Mouse (Mus musculus) B cell, adult 67 days (primary cell): ENCODE data around the gene Dcaf11. TPM values are rescaled to one million over a fixed set of nuclear protein-coding genes. Genes with fewer than 3 reads are reported as not detected.

Experiments
- total RNA-seq, 2 experiments: library from RNA; stranded (reverse); gene quantifications; 4 replicates each; pipeline ENCODE4 v1.2.4; 2023

Dcaf11 gene
- 10 to 100 TPM; 86.0 to 92.9 TPM for total RNA-seq

DNA sequence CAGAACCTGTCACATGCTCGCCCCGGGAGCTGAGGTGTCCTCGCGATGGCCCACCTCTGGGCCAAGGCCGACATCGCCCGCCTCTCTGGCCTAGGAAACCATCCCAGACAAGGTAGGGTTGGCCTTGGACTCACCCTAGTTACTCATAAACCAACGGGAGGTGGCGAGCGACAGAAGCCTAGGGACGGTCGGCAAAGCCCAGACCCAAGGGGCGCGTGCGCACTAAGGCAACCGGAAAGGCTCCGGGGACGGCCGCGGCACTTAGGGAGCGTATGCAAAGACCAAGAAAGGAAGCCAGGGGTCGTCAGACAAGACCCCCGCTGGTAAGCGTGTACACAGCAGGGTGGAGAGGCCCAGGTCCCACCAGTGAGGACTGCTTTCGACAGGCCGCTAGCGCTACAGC, at the start of gene Dcaf11:
Dcaf11 (plus strand) TSS at position 208 of the 403 bp plus-strand sequence.

DNA sequence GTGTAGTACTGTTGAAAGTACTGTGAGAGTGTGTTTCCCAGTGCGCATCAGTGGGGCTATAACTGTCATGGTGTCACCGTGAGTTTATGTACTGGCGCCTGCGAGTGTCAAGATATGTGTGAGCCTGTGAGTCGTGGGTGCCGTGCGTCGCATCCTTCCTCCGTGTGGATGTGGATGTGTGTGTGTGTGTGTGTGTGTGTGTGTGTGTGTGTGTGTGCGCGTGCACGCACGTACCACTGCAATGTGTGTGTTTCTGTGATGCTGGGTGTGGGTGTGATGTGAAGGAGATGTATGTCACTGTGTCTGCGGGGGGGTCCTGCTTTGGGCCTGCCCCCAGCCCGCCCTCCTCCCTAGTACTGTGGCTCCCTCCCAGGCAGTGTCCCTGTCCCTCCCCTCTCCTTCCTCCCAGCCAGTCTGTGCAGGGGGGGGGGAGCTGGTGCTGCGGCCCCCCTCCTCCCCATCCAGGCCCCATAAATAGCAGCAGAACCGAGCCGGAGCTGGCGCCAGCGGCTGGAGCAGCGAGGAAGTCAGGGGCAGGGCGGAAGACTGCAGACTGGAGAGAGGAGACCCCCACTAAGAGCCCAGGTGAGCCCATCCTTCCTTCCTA, 49.6 kb upstream of the Dcaf11 start, which contains the start of gene Cpne6:
Cpne6 (plus strand) TSS at position 321 of the 607 bp plus-strand sequence.

GRCm38 (mm10) chr14:55524785-55525184, 35.0 kb upstream of the Dcaf11 start, which contains the start of gene Nrl:
TSS of gene Nrl (minus strand) at chr14:55524981.

GRCm38 (mm10) chr14:55540067-55540786, 19.6 kb upstream of the Dcaf11 start, which contains the start of gene Pck2:
TSS of gene Pck2 (plus strand) at chr14:55540266.

DNA sequence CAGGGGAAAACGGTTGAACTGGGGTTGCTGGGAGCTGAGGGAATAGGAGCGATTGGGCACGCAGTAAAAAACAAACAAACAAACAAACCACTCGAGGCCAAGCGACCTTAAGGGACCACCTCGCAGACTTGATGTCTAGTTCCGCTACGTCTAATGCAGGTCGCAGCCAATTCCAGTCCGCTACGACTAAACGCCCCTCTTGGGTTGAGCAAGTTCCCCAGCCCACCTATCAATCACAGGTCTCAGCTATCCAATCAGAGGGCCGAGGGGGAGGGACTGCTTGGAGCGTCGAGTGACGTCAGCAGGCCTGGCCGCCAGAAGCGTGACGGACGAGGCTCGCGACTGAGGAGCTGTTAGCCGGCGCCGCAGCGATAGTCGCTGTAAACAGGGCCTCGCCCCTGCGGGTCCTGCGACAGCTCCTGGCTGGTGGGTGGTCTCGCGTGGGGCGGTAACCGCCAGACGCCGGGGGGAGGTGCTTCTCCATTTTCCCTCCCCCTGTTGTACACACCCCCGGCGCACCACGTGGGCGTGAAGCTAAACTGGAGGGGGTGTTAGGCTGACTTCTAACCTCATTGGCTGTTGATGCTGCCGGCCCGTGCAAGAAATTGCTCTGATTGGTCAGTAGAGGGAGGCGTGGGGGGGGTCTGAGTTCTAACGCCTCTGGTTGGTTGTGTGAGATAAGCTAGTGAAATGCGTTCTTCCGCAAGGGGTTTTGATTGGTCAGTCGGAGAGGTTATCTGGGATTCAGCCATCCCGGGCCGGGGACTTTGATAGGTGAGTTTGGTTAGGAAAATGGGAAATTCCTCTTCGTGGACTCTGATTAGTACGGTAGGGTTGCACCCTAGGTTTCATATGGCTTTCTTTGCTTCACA, 632 bp downstream of the Dcaf11 start, which contains the start of gene A730061H03Rik:
A730061H03Rik (minus strand) TSS at position 205 of the 872 bp plus-strand sequence.

GRCm38 (mm10) chr14:55575302-55575701, 15.5 kb downstream of the Dcaf11 start, which contains the start of gene Fitm1:
TSS of gene Fitm1 (plus strand) at chr14:55575617.

DNA sequence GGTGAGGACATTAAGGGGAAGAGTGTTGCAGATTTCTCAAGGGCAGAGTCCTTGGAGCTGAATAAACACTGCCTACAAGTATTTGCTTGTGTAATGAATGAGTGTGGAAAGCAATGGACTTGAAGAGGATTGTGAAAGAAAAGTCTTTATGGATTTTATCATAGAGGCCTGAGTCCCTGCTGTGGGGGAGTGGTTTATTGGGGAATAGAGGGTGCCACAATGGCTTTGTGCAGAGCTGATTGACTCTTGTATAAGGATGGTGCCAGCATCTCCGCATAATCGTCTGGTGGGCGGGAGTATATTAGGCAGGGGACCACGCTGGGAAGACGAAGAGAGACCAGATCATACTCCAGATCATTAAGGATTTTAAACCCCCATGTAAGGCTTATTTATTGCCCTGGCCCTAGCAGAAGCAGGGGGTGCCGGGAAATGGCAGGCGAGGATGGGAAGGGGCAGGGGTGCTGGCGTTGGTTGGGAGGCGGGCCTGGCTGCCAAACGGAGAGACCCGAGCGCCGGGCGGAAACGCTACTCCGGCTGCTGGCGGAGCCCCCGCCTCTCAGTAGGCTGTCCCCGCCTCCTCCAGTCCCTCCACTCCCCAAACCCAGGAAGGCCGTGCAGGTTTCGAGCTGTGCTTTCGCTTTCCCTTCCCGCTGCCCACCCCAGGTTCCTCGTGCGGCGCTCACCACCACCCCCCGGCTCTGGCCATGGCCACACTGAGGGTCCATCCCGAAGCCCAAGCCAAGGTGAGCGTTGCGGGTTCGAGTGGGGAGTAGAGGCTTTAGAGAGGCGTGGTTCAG, 18.3 kb downstream of the Dcaf11 start, which contains the start of gene Psme1:
Psme1 (plus strand) TSS at position 253 of the 797 bp plus-strand sequence.

DNA sequence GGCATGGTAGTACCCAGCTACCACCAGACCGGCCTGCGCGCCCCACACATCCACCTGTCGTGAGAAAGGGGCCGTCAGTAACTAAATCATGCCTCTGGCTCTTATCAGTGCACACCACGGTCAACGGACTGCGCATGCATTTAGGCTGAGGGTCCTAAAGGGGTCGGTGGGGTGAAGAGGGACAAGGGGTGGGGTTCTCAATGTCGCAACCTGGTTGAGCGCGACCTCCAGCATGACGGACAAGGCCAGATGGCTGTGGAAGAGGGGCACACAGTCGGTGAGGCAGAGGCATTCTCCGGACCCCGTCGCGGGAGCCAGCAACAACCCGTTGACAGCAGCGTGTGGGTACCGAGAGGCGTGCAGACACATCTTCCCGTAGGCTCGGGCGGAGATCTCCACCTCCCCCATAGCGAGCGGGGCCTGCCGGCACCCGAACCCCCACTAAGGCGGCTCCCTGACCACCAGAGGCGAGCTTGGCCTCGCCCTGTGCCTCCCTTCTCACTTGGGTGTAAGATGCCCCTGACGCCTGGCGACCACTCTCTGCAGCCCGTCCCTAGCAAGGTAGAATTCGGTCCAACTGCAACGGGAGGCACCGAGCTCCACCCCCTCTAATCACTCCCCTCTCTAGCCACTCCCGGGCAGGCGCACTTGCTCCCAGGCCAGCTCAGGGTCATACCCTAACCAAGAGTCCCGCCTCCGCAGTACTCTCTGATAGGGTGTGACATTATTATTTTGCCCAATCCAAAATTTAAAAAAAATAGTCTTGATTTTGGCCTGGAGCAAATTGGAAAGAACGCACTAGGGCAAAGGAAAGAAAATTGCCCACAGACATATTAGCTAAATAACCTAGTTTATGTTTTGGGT, 25.1 kb downstream of the Dcaf11 start, which contains the start of gene Emc9:
Emc9 (minus strand) TSS at position 601 of the 864 bp plus-strand sequence.

GRCm38 (mm10) chr14:55590748-55591330, 31.0 kb downstream of the Dcaf11 start, which contains the start of gene Psme2:
TSS of gene Psme2 (minus strand) at chr14:55591113.

GRCm38 (mm10) chr14:55591331-55591891, 31.6 kb downstream of the Dcaf11 start, which contains the start of gene Rnf31:
TSS of gene Rnf31 (plus strand) at chr14:55591708.

GRCm38 (mm10) chr14:55603271-55603632, 43.4 kb downstream of the Dcaf11 start, which contains the start of gene Irf9:
TSS of gene Irf9 (plus strand) at chr14:55603571.

DNA sequence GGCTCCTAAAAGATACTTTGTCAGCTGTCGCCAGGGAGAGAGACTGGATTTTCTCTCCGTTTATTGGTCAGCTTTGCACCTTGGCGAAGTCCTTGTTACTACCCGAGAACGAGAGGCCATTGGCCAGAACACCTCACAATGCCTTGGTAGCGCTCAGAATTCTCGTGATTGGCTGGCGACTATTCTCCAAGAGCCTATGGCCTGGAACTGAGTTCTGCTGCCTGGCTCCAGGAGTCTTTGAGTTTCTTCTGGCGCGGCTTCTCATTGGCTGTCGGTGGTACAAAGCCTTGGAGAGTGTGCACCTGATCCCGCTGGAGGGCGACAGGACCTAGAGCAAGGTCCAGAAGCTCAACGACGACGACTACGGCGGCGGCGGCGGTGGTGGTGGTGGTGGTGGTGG, 58.0 kb downstream of the Dcaf11 start, which contains the start of gene Rec8:
Rec8 (plus strand) TSS at position 216 of the 400 bp plus-strand sequence.

Other genes starting within 250 kb of the Dcaf11 start
- 10 to 100 TPM; 22.3 to 32.4 TPM for gene Dhrs4, start 81.2 kb upstream of the Dcaf11 start, total RNA-seq
- gene Carmil3, start 69.4 kb upstream of the Dcaf11 start, total RNA-seq, result 1 to 10 TPM; 4.1 to 5.0 TPM
- not detected for gene Cpne6, start 49.6 kb upstream of the Dcaf11 start, total RNA-seq
- not detected for gene Nrl, start 35.0 kb upstream of the Dcaf11 start, total RNA-seq
- gene Pck2, start 19.7 kb upstream of the Dcaf11 start, total RNA-seq, result 10 to 100 TPM; 64.0 to 67.0 TPM
- gene A730061H03Rik, start 400 bp downstream of the Dcaf11 start, total RNA-seq, result 10 to 100 TPM in 1 of 2 experiments, 1 to 10 TPM in 1; 8.3 to 10.5 TPM
- gene Fitm1, start 15.6 kb downstream of the Dcaf11 start, total RNA-seq, result not detected
- gene Psme1, start 18.1 kb downstream of the Dcaf11 start, total RNA-seq, result 100 to 1,000 TPM; 235 to 258 TPM
- 1 to 10 TPM; 5.3 to 5.5 TPM for gene Emc9, start 25.3 kb downstream of the Dcaf11 start, total RNA-seq
- 100 to 1,000 TPM; 310 to 354 TPM for gene Psme2, start 31.1 kb downstream of the Dcaf11 start, total RNA-seq
- gene Rnf31, start 31.7 kb downstream of the Dcaf11 start, total RNA-seq, result 100 to 1,000 TPM; 122 to 132 TPM
- gene Irf9, start 43.6 kb downstream of the Dcaf11 start, total RNA-seq, result 100 to 1,000 TPM in 1 of 2 experiments, 10 to 100 TPM in 1; 96.0 to 123 TPM
- 1 to 10 TPM in 1 of 2 experiments, under 1 TPM in 1; 0.92 to 1.3 TPM for gene Rec8, start 58.0 kb downstream of the Dcaf11 start, total RNA-seq
- 10 to 100 TPM; 60.2 to 61.5 TPM for gene Ipo4, start 76.0 kb downstream of the Dcaf11 start, total RNA-seq
- 1 to 10 TPM; 1.7 to 3.5 TPM for gene Gm49378, start 77.9 kb downstream of the Dcaf11 start, total RNA-seq
- gene Tm9sf1, start 83.8 kb downstream of the Dcaf11 start, total RNA-seq, result 10 to 100 TPM; 46.3 to 48.5 TPM
- 1 to 10 TPM; 2.9 to 4.8 TPM for gene Tssk4, start 90.2 kb downstream of the Dcaf11 start, total RNA-seq
- 10 to 100 TPM; 47.2 to 57.2 TPM for gene Mdp1, start 100.5 kb downstream of the Dcaf11 start, total RNA-seq
- 10 to 100 TPM; 28.5 to 30.2 TPM for gene Gmpr2, start 111.9 kb downstream of the Dcaf11 start, total RNA-seq
- 100 to 1,000 TPM; 171 to 189 TPM for gene Nedd8, start 112.1 kb downstream of the Dcaf11 start, total RNA-seq
- 100 to 1,000 TPM; 130 to 157 TPM for gene Tinf2, start 121.8 kb downstream of the Dcaf11 start, total RNA-seq
- 1 to 10 TPM; 1.8 to 2.0 TPM for gene Tgm1, start 153.9 kb downstream of the Dcaf11 start, total RNA-seq
- gene Rabggta, start 162.3 kb downstream of the Dcaf11 start, total RNA-seq, result 10 to 100 TPM; 81.0 to 97.5 TPM
- gene Dhrs1, start 185.7 kb downstream of the Dcaf11 start, total RNA-seq, result 10 to 100 TPM; 25.6 to 29.9 TPM
- 10 to 100 TPM; 32.3 to 39.4 TPM for gene Nop9, start 185.7 kb downstream of the Dcaf11 start, total RNA-seq
- not detected for gene Cideb, start 198.5 kb downstream of the Dcaf11 start, total RNA-seq
- under 1 TPM; 0.52 to 0.53 TPM for gene Ltb4r2, start 201.4 kb downstream of the Dcaf11 start, total RNA-seq
- not detected for gene Ltb4r1, start 206.0 kb downstream of the Dcaf11 start, total RNA-seq
- under 1 TPM in 1 of 2 experiments, not detected in 1; 0.44 TPM for gene Adcy4, start 224.1 kb downstream of the Dcaf11 start, total RNA-seq
- 10 to 100 TPM; 57.2 to 75.3 TPM for gene Ripk3, start 228.9 kb downstream of the Dcaf11 start, total RNA-seq